Mouse (Mus musculus): Measurements from ENCODE around the gene Sh3d21. TPM values are rescaled to one million over a fixed set of nuclear protein-coding genes. Genes with fewer than 3 reads are reported as not detected.

The Sh3d21 gene
- total and polyA plus RNA-seq, 3 experiments, result 0.31 to 1.3 TPM; not detected in 1

DNA sequence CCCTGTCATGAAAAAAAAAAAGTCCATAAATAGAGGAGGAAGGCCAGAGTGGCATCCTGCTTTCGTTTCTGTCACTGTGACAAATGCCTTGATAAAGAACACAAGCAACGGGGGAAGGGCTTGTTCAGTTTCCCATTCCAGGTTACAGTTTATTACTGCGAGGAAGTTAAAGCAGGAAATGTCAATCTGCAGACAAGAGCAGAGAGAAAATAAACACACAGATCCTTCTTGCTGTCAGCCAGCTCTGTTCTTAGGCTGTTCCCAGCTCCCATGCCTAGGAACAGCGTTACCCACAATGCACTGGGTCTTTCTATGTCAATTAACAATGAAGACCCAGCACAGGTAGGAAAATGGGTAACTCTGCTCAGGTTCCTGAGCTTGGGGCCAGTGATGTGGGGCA, 8.1 kb downstream of the Sh3d21 start:
- no peaks in the 10 kb centered on the region for H3K4me1 ChIP-seq (ENCODE audit: control insufficient read depth in 1 of 2, insufficient read depth in 2 of 2, low read length in 2 of 2)
- H3K79me2 ChIP-seq (ENCODE audit: control insufficient read depth, insufficient read depth, low read length, poor library complexity), result no peaks in the 10 kb centered on the region
- no peaks in the 10 kb centered on the region for H3K36me3 ChIP-seq (ENCODE audit: control insufficient read depth in 1 of 2, insufficient read depth in 2 of 2, low read length in 2 of 2)
- no peak overlapping the region for H3K4me3 ChIP-seq (ENCODE audit: control insufficient read depth in 1 of 2, insufficient read depth in 1 of 2, low read depth in 2 of 2, low read length in 2 of 2)
- no peak overlapping the region for H3K27ac ChIP-seq (ENCODE audit: control insufficient read depth, low read depth, low read length)
- TF ChIP-seq ZNF384 (IDR thresholded peaks at IDR 0.05; ENCODE audit: low read depth, low read length), result peak; percentile 17; the same call in 1 of the 2 replicates
- no peak for TF ChIP-seq CHD1 (IDR thresholded peaks at IDR 0.05; ENCODE audit: low read depth, low read length)
- TF ChIP-seq CTCF (IDR thresholded peaks at IDR 0.05 in 2 of 3, conservative IDR thresholded peaks at IDR 0.05 in 1 of 3; ENCODE audit: control insufficient read depth in 1 of 3, insufficient read depth in 1 of 3, low read depth in 2 of 3, low read length in 3 of 3, poor library complexity in 1 of 3, severe bottlenecking in 1 of 3), result no peak
- H3K9me3 ChIP-seq (replicated peaks; ENCODE audit: insufficient read depth, low read length), result no peaks in the 10 kb centered on the region
- no peak overlapping the region for H3K9ac ChIP-seq (ENCODE audit: control insufficient read depth, low read depth, low read length, poor library complexity, severe bottlenecking)
- peak; percentile 34 for DNase-seq (ENCODE audit: low read depth, low spot score)
- no peaks in the 10 kb centered on the region for H3K27me3 ChIP-seq (ENCODE audit: control insufficient read depth in 1 of 2, insufficient read depth in 2 of 2, low read length in 2 of 2)

DNA sequence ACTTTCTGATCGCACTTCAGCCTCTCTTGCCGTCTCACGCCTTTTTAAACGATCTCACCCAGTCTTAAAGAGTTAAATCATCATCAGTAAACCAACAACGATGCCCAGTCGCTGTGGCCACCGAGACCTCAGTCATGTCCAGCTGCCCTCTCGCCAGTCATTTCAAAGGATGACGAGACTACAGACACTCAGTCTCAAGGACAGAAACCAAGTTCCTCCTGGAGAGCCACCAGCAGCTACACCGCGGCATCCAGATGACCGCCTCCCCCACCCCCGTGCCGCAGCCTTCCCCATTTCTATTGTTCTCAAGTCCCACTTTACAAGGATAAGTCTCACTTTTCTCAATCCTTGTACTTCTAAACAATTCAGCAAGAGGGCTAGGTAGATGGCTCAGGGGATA, 10.4 kb downstream of the Sh3d21 start:
- Histone ChIP-seq H3K9me3 (replicated peaks; ENCODE audit: insufficient read depth, low read length) (no peaks in the 10 kb centered on the region), H3K79me2 (ENCODE audit: control insufficient read depth, insufficient read depth, low read length, poor library complexity) (no peaks in the 10 kb centered on the region), H3K36me3 (ENCODE audit: control insufficient read depth in 1 of 2, insufficient read depth in 2 of 2, low read length in 2 of 2) (no peaks in the 10 kb centered on the region), H3K4me1 (ENCODE audit: control insufficient read depth in 1 of 2, insufficient read depth in 2 of 2, low read length in 2 of 2) (peaks cover 0 to 7% of the 10 kb centered on the region in 2 experiments; a peak in 2 of 4 replicates), H3K9ac (ENCODE audit: control insufficient read depth, low read depth, low read length, poor library complexity, severe bottlenecking) (no peak overlapping the region), H3K4me3 (ENCODE audit: control insufficient read depth in 1 of 2, insufficient read depth in 1 of 2, low read depth in 2 of 2, low read length in 2 of 2) (no peak overlapping the region), H3K27me3 (ENCODE audit: control insufficient read depth in 1 of 2, insufficient read depth in 2 of 2, low read length in 2 of 2) (no peaks in the 10 kb centered on the region), H3K27ac (ENCODE audit: control insufficient read depth, low read depth, low read length) (no peak overlapping the region)
- no peak for DNase-seq (ENCODE audit: low read depth, low spot score)
- TF ChIP-seq CHD2 (IDR thresholded peaks at IDR 0.05; ENCODE audit: low read length) (no peak), NRF1 (IDR thresholded peaks at IDR 0.05; ENCODE audit: insufficient read depth, low read depth, low read length, poor library complexity, severe bottlenecking) (no peak), MEF2A (IDR thresholded peaks at IDR 0.05; ENCODE audit: extremely low read depth, insufficient replicate concordance, low read depth, low read length, poor library complexity, severe bottlenecking) (no peak), MAFK (IDR thresholded peaks at IDR 0.05; ENCODE audit: borderline replicate concordance, low read depth, low read length) (no peak), ZKSCAN1 (IDR thresholded peaks at IDR 0.05; ENCODE audit: low read depth, low read length) (no peak), MYB (IDR thresholded peaks at IDR 0.05; ENCODE audit: low read depth, low read length) (no peak), MYC (IDR thresholded peaks at IDR 0.05; ENCODE audit: low read depth, low read length) (no peak), KAT2A (conservative IDR thresholded peaks at IDR 0.05; ENCODE audit: low read depth, low read length) (no peak), CTCF (IDR thresholded peaks at IDR 0.05 in 2 of 3, conservative IDR thresholded peaks at IDR 0.05 in 1 of 3; ENCODE audit: control insufficient read depth in 1 of 3, insufficient read depth in 1 of 3, low read depth in 2 of 3, low read length in 3 of 3, poor library complexity in 1 of 3, severe bottlenecking in 1 of 3) (no peak), MXI1 (IDR thresholded peaks at IDR 0.05; ENCODE audit: low read depth, low read length) (no peak), ZNF384 (IDR thresholded peaks at IDR 0.05; ENCODE audit: low read depth, low read length) (no peak), EP300 (IDR thresholded peaks at IDR 0.05; ENCODE audit: low read depth in 1 of 2, low read length in 2 of 2) (no peak)
